Mouse (Mus musculus) heart, adult 18-20 months (tissue): ENCODE measurements around the gene A730061H03Rik. TPM values are rescaled to one million over a fixed set of nuclear protein-coding genes. Genes with fewer than 3 reads are reported as not detected.

Source experiments
- DNase-seq, 2 experiments: peaks; one replicate each; pipeline ENCODE4 v3.0.0; 2021 to 2022; ENCODE audit warnings: mixed read lengths in 1 of 2
- total RNA-seq, 2 experiments: library from RNA; stranded (reverse); gene quantifications; 2 replicates each; pipeline ENCODE4 v1.2.3; 2021

A730061H03Rik gene
- total RNA-seq, 2 experiments from 2014 or later, result not detected

DNA sequence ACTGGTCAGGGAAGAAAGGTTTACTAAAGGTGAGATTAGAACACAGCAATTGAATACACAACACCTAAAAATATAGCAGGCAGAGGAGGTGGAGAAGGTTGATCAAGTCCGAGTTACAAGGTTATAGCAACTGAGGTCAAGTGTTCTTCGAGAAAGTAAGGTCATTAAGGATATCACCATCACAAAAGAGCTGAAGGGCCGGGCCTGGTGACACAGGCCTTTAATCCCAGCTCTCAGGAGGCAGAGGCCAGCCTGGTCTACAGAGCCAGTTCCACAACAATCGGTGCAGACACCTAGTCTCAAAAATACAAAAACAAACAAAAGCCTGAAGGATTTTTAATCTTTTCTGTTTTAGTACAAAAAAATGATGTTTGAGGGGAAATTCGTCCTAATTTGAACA lies 8.9 kb downstream of the A730061H03Rik start:
- DNase-seq, result no peak

DNA sequence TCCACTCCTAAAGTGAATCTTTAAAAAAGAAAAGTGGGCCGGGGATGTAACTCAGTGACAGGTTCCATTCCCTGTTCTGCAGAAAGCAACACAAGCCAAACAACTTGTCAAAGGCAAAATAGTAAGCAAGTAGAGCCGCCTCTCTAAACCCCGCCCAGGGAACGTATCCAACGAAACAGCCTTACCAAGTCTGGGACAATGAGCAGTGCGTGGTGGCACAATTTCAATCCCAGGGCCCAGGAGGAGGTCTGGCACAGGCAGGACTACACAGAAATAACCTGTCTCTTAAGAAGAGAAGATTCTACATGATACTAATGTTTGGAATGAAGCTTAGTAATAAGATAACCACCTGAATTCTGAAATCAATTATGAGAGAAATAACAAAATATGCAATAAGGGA lies 10.0 kb downstream of the A730061H03Rik start:
- DNase-seq, result no peak

DNA sequence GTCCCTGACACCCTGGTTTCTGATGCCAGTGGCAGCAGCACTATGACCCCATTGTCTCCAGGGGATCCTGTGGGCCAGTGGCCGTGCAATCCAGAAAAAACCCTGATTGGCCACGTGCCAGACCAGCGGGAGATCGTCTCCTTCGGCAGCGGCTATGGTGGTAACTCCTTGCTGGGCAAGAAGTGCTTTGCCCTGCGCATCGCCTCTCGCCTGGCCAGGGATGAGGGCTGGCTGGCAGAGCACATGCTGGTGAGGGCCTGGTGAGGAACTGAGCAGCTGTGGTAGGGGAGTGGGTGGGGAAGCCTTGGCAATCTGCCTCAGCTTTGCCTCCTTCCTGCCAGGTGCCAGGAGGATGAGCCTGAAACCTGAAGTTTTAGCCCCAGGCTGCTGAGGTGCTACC lies 15.9 kb downstream of the A730061H03Rik start:
- DNase-seq, result no peak

- DNase-seq, result no peak
Measured at GRCm38 (mm10) chr14:55542268-55542667, 17.9 kb downstream of the A730061H03Rik start.

- peak; percentile 92 to 94 for DNase-seq
Measured at GRCm38 (mm10) chr14:55540787-55541321, 19.4 kb downstream of the A730061H03Rik start.

DNA sequence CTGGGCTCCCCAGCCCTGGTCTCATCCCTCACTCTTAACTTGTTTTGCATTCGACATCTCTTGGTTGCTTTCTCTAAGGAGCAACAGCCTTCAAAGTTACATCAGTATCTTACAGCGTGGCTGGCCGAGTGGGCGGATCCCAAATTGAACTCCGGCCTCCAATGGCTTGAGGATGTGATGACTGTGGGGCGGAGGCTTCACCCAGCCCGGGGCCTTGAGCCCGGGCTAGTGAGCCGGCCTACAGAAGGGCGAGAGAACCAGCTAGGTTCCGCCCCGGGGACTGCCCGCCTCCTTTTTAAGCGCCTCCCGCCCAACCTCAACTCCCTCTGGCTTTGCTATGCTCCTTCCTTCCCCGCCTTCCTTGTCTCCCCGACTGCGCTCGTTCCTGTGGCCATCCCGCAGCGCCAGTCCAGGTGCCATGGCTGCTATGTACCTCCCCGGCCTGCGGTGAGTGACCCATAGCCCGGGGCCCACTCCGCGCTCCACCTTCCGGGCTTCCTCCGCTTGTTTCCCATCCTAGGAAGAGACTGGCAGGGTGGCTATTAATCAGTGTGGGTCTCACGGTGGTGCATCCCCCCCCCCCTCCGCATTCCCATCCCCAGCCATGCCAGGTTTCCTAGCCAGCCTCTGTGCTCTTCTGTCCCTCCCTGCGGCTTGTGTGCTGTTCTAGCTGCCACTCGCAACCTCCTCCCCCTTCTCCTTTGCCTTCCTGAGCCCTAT lies 20.0 kb downstream of the A730061H03Rik start, which contains the start of gene Pck2:
Pck2 (plus strand) TSS at position 200 of the 720 bp plus-strand sequence.
- DNase-seq, result peak; percentile 88 to 97

- DNase-seq, result peak in 1 of 2 experiments; percentile 66
Measured at GRCm38 (mm10) chr14:55536116-55536745, 24.0 kb downstream of the A730061H03Rik start.

GRCm38 (mm10) chr14:55527940-55528339 lies 32.3 kb downstream of the A730061H03Rik start:
- peak in 1 of 2 experiments; percentile 26 for DNase-seq

- no peak for DNase-seq
Measured at GRCm38 (mm10) chr14:55526674-55527073, 33.5 kb downstream of the A730061H03Rik start.

- DNase-seq, result no peak
Measured at GRCm38 (mm10) chr14:55524785-55525184, 35.4 kb downstream of the A730061H03Rik start, which contains the start of gene Nrl. Gene Nrl (minus strand): TSS chr14:55524981.

GRCm38 (mm10) chr14:55524062-55524461 lies 36.1 kb downstream of the A730061H03Rik start:
- DNase-seq, result no peak

DNA sequence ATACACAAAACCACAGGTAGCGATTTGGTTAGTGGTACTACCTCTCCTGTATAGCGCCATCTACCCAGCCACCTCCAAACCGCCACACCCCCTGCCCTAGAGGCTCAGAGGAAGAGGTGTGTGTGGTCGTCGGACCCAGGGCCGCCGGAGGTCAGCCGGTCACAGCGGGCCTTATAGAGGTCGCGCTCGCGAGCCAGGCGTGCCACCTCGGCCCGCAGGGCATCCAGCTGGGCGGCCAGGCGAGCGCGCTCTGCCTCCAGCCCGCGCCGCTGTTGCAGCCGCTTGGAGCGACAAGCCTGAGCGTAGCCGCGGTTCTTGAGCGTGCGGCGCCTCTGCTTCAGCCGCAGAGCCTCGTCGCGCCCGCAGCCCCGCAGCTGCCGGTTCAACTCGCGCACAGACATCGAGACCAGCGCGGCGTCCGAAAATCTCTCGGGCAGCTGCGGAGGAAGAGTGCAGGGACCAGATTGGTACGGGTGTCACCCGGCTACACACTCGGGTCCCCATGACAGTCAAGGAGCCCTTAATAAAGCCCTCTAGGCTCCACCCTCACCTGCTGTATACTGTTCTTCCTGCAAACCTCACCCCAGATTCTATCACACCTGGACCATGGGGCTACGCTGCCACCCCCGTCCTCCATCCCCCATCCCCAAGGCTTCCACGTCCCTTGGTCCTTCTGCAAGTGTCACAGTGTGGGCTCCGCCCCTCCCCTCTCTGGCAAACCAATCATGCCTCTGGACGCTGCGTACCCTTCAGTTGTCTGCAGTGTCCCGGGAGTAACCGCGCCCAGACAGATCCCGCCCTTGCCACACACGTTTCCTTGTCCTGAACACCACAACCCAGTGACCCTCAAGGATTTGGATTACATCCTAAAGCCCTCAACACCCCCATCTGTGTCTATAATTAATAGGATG lies 39.5 kb downstream of the A730061H03Rik start:
- DNase-seq, result no peak

- no peak for DNase-seq
Measured at GRCm38 (mm10) chr14:55519604-55520003, 40.6 kb downstream of the A730061H03Rik start.

DNA sequence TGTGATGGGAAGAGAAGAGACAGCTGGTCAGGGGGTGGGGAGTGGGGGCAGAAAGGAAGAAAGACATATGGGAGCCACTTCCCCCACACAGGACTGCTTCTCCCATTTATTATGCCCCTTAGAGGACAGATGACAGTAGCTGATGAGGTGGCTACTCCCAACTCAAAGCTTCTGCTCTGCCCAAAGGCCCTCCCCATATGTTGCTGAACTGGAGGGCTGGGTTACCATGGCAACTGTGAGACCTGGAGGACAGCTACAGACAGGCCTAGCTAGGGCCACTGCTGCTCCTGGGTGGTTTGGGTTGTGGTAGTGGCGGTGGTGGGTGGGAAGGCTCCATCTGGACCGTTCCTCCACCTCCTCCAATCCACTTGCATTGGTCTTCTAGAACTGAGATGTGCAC lies 41.3 kb downstream of the A730061H03Rik start:
- no peak for DNase-seq

DNA sequence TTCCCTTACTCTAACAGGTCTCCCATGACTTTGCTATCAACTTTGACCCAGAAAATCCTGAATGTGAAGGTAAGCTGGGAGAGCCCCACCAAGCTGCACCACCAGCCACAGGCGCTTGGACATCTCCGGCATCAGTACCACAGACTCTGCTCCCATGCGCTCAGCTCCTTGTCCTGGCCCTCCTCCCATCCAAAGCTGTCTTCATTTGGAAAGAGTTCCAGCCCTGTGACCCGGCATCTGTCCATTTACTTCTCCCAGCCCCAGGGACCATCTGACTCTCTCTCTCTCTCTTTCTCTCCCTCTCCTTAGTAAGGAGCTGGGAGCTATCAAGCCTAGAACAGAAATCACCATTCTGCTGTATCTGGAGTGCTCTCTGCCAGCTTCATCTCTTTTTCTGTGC lies 44.4 kb downstream of the A730061H03Rik start:
- DNase-seq, result no peak

GRCm38 (mm10) chr14:55513927-55514326 lies 46.3 kb downstream of the A730061H03Rik start:
- no peak for DNase-seq

- DNase-seq, result no peak
Measured at GRCm38 (mm10) chr14:55511037-55511436, 49.2 kb downstream of the A730061H03Rik start.

- DNase-seq, result no peak
Measured at GRCm38 (mm10) chr14:55510125-55510731, 50.0 kb downstream of the A730061H03Rik start, which contains the start of gene Cpne6. Gene Cpne6 (plus strand): TSS chr14:55510445.
